Mouse (Mus musculus) bone marrow macrophage, adult 2 months (primary cell): ENCODE measurements at regions not wholly inside any gene's neighbourhood (a gene's known extent, or its start where the extent isn't known, plus 50 kb on each side); places are given as distances from the start of the nearest gene placed in this dataset.

ENCODE experiments used
- CTCF ChIP-seq: IDR thresholded peaks from 2 replicates; pipeline ENCODE4 v1.5.1; 2012; ENCODE audit warnings: low read depth, mild to moderate bottlenecking, low read length, moderate library complexity
- POLR2A ChIP-seq: IDR thresholded peaks from 2 replicates; pipeline ENCODE4 v1.6.1; 2012; ENCODE audit warnings: mild to moderate bottlenecking, low read depth, low read length, borderline replicate concordance

DNA sequence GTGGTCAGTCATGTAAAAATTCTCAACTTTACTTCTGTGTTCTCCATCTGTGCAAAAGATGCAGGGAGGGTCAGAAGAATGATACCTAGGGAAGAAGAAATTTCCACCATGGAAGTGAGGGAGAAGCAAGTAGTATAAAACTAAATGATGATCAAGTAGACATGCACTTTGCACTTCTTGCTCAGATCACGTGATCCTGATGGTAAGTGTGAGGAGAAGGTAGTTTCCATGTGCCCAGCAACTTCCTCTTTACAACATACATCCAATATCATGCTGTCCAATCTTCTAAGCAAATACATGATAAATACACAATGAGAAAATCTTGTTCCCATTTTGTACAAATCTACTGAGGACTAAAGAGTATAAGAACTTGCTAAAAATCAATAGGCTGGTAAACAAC is 230.4 kb upstream of the Sgcd start:
- TF ChIP-seq CTCF (no peak), POLR2A (no peak)
